Mouse (Mus musculus) E14TG2a.4 (cell line): ENCODE results near the gene Smg7.

Source experiments
- CTCF ChIP-seq: conservative IDR thresholded peaks from 2 replicates; pipeline ENCODE4 v1.5.1; 2014; ENCODE audit warnings: low read length
- POU5F1 ChIP-seq: IDR thresholded peaks from 2 replicates; pipeline ENCODE4 v1.6.1; 2014; ENCODE audit warnings: low read length, borderline replicate concordance

DNA sequence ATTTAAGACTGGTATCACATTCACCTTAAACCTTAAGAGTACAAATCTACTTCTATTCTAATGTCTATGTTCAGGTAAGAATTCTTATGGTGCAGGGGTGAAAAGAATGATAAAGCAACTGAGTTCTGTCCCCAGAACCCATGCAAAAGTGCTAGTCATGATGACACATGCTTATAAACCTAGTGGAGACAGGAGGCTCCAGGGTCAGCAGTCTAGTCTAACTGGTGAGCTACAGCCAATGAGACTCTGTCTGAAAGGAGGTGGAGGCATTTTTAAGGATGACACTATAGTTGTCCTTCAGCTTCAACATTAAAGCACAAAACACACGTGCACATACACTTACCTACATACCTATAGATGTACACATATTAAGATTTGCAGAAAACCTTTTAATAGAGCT, 57.8 kb downstream of the Smg7 start:
- TF ChIP-seq CTCF (no peak), POU5F1 (no peak)
